Mouse (Mus musculus) liver, adult 2 months (tissue): ENCODE data around the gene Ier3.

Source experiments
- CTCF ChIP-seq: fragments of 200-500 bp; IDR thresholded peaks from 2 replicates; pipeline ENCODE4 v1.5.1; 2011; ENCODE audit warnings: low read depth, low read length, control low read depth
- POLR2A ChIP-seq: fragments of 200-500 bp; IDR thresholded peaks from 2 replicates; pipeline ENCODE4 v1.6.1; 2011; ENCODE audit warnings: low read length, control low read depth; ENCODE audit not compliant: insufficient read depth; ENCODE audit errors: extremely low read depth

- no peak for TF ChIP-seq CTCF
- TF ChIP-seq POLR2A, result no peak
Measured at GRCm38 (mm10) chr17:35778965-35779364, 42.5 kb upstream of the Ier3 start.
